Mouse (Mus musculus): ENCODE data around the gene Prok1. TPM values are rescaled to one million over a fixed set of nuclear protein-coding genes. Genes with fewer than 3 reads are reported as not detected.
A peak's percentile ranks its signal among the peaks of the same experiment; 100 is the strongest.

The Prok1 gene
- total RNA-seq, 2 experiments from 2014 or later = not detected

DNA sequence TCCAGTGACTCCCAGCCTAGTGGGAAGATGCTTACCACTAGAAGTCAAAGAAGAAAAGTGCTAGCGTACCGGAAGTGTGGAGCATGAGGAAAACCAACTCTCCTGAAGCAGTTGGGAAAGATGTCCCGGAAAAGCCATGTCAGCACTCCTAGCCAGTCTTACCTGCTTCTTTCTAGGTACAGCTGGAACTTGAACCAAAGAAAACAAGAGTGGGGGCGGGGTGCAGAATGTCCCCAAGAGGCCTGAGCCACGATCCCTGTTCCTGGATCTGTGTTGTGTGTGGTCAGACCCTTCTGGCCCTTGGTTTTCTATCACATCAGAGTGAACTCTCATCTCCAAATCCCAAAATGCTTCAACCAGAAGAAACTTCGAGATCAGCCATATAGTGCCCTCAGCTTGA is 7.4 kb upstream of the Prok1 start:
- DNase-seq (ENCODE audit: extremely low spot score in 1 of 2, low spot score in 2 of 2) = no peak
- intact Hi-C loops (cut with DNase I) = no loop called here

DNA sequence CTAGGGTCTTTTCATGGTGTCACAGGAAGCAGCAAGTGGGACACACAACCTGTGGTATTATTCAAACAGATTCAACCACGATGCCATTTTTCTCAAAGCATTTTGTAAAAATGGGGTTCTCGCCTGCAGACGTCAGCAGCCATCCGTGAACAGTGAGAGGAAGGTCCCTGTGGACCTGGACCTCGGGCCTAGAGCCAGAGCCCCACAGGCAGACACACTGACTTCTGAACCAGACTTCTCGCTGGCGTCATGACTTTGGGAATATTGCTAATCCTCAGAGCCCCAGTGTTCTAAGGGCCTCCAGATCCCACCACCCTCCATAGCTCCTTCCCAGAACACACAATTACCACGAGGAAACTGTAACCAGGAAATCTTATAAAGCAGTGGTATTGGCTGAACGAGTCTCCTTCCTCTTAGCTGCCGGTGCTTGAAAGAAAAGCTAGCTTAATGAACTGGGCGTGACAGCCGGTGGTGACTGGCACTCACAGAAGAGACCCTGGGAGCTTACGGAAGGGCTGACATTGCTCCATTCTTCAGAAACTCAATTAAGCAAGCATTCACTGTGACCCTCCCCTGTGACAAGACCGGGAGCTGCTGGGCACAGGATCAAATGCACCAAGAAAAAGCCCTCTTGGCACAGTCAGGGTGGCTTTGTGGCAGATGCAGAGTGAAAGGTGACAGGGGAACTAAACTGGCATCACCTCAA is 2.0 kb upstream of the Prok1 start:
- no peak for DNase-seq (ENCODE audit: extremely low spot score in 1 of 2, low spot score in 2 of 2)
- intact Hi-C loops (cut with DNase I) = no loop called here

DNA sequence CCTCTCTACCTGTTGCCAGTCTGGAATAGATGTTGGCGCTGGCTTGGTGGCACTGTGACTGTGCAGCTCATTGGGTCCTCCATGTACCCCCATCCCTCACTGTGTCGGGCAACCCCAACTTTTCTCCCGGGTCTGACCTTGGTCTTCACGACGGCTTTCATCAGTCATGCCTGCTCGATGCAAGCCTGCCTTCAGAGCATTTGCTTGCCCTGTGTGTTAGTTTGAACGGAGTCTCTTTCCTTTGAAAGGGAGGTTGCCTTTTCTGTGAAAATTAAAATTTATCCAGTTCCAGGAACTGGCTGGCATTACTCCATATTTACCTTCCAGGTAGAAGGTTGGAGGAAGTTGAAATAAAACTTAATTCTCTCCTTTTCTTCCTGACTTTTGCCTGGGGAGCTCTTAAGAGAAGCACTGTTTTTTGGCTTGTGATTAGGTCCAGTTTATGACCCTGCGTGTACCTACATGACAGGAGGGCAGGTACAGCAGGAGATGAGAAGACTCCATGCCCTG is 981 bp downstream of the Prok1 start:
- intact Hi-C loops (cut with DNase I) = loop anchor here (10.0 kb wide), 1 partner anchor 116 kb away; no protein-coding TSS in a partner anchor
- no peak for DNase-seq (ENCODE audit: extremely low spot score in 1 of 2, low spot score in 2 of 2)

DNA sequence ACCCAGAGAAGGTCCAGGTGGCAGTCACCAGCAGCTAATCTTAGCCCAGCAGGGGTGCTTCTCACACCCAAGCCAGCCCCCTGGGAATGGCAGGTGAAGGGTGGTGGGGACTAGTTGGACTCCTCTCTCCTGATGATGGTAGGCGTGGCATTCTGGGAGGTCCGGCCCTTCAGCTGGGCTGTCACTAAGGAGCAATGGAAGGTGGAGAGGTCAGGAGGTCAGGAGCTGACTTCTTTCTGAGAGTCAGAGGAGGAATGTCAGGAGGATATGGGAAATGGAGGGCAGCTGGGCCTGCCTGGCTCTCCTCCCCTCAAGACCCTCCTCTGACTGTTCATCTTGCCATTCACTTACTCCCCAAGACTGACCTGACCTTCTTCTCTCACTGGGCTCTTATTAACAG is 1.5 kb downstream of the Prok1 start:
- intact Hi-C loops (cut with DNase I) = loop anchor here (10.0 kb wide), 1 partner anchor 117 kb away; no protein-coding TSS in a partner anchor

GRCm38 (mm10) chr3:107233945-107234344 is 5.6 kb downstream of the Prok1 start:
- no peak for DNase-seq (ENCODE audit: extremely low spot score in 1 of 2, low spot score in 2 of 2)
- intact Hi-C loops (cut with DNase I) = loop anchor here (1.0 to 10.0 kb wide), 3 partner anchors 40 to 228 kb away; no protein-coding TSS in a partner anchor

More for the DNA sequence above, 1.5 kb downstream of the Prok1 start:
- no peak for DNase-seq (ENCODE audit: extremely low spot score in 1 of 2, low spot score in 2 of 2)

DNA sequence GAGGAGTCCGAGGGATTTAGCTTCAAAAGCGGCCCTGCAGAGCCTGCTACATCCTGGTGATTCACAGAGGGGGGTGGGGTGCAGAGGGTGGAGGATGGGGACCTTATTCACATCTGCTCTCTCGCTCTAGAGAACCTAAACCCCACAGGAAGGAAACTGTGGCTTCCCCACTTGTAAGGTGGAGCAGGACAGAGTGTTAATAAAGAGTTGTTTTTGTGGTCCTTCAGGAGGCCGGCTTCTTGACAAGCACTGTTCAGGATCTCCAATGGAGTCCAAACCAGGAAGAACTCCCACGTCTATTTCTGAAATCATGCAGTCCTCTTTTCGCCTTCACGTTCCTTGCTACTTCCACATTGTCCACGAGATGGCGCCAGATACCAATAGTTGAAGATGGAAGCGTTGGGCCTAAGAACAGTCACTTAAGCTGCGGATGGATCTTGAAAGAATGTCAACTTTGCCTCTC is 6.1 kb downstream of the Prok1 start:
- DNase-seq (ENCODE audit: extremely low spot score in 1 of 2, low spot score in 2 of 2) = peak; percentile 78 to 84
- intact Hi-C loops (cut with DNase I) = loop anchor here (1.0 to 10.0 kb wide), 3 partner anchors 41 to 229 kb away; no protein-coding TSS in a partner anchor

- DNase-seq (ENCODE audit: extremely low spot score in 1 of 2, low spot score in 2 of 2) = no peak
- intact Hi-C loops (cut with DNase I) = loop anchor here (5.0 to 10.0 kb wide), 2 partner anchors 124 to 231 kb away; no protein-coding TSS in a partner anchor
Measured at GRCm38 (mm10) chr3:107231202-107231601, 8.3 kb downstream of the Prok1 start.

GRCm38 (mm10) chr3:107230527-107230926 is 9.0 kb downstream of the Prok1 start, which contains the start of gene A630076J17Rik:
Gene A630076J17Rik (plus strand): TSS chr3:107230614.
- DNase-seq (ENCODE audit: extremely low spot score in 1 of 2, low spot score in 2 of 2) = no peak
- intact Hi-C loops (cut with DNase I) = loop anchor here (5.0 to 10.0 kb wide), 2 partner anchors 124 to 232 kb away; no protein-coding TSS in a partner anchor

DNA sequence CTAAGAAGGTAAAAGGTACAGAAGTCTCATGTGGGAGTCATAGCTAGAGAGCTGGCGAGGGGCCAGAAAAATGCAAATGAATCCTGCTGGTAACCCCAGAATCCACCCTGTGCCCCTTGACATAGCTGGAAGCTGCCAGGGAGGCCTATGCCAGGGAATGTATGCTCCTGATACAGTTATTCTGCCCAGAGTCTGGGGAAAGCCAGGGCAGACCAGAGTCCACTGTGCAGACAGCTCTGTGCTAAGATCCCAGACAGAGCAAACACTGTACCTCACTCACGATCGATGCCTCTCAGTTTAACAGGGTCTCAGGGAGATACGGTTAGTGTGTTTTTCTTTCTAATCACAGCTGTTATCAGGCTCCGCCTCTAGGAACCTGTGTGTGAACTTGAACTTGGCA is 9.7 kb downstream of the Prok1 start:
- intact Hi-C loops (cut with DNase I) = loop anchor here (5.0 to 10.0 kb wide), 2 partner anchors 125 to 232 kb away; no protein-coding TSS in a partner anchor
- no peak for DNase-seq (ENCODE audit: extremely low spot score in 1 of 2, low spot score in 2 of 2)

DNA sequence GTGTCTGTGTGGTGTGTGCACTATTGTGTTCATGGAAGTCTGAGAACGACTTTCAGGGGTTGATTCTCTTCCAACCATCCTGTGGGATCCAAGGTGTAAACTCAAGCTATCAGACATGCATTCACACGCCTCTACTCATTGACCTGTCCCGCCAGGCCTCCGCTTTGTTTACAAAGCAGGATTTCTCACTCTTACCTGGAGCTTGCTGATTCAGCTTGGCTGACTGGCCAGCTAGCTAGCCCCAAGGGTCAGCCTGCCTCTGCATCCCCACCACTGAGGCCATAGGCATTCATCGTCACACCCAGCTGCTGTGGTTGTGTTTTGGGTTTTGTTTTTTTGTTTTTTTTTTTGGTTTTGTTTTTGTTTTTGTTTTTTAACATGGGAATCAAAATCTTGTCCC is 10.3 kb downstream of the Prok1 start:
- intact Hi-C loops (cut with DNase I) = no loop called here
- DNase-seq (ENCODE audit: extremely low spot score in 1 of 2, low spot score in 2 of 2) = no peak

- DNase-seq (ENCODE audit: extremely low spot score in 1 of 2, low spot score in 2 of 2) = no peak
- intact Hi-C loops (cut with DNase I) = no loop called here
Measured at GRCm38 (mm10) chr3:107225820-107226219, 13.7 kb downstream of the Prok1 start.

DNA sequence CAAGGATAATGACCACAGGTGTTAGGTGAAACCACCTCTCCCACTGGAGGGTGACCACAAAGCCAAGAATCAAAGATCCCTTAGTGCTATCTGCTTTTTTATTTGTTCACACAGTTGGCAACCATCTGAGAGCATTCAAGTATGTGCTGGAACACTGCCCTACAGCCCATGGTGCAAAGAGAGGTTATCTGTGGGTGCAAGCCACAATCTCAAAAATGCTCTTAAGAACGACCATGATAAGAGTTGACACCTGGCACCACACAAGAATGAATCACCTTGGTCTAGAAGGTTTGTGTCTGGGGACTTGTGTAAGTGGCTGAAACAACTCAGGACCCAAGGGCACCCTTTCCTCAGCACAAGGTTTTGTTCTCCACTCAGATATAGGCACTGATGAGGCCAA is 16.3 kb downstream of the Prok1 start:
- intact Hi-C loops (cut with DNase I) = no loop called here
- DNase-seq (ENCODE audit: extremely low spot score in 1 of 2, low spot score in 2 of 2) = no peak

DNA sequence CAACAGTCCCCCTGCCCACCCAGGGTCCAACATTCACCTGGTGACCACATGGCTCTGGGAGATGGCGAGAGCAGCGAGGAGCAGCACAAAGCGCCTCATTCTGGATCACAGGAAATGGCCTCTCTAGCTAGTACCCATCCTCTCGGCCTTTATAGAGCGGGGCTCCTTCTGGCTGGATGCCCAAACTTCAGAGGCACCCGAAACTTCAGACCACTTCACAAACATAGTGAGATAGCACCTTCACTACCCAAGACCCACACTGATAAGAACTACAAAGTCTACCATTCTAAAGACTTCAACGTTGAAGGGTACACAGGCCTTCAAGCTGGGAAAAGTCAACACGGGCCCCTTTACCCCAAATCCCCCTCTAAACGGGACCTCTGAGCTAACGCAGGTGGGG is 17.9 kb downstream of the Prok1 start, which contains the start of gene Cym:
TSS of gene Cym (minus strand) at position 125 of the 400 bp plus-strand sequence.
- no peak for DNase-seq (ENCODE audit: extremely low spot score in 1 of 2, low spot score in 2 of 2)

GRCm38 (mm10) chr3:107218572-107218971 is 20.9 kb downstream of the Prok1 start:
- intact Hi-C loops (cut with DNase I) = no loop called here
- DNase-seq (ENCODE audit: extremely low spot score in 1 of 2, low spot score in 2 of 2) = no peak

More for the DNA sequence above, 17.9 kb downstream of the Prok1 start, which contains the start of gene Cym:
- intact Hi-C loops (cut with DNase I) = no loop called here

GRCm38 (mm10) chr3:107217101-107217480 is 22.4 kb downstream of the Prok1 start:
- DNase-seq (ENCODE audit: extremely low spot score in 1 of 2, low spot score in 2 of 2) = no peak
- intact Hi-C loops (cut with DNase I) = no loop called here

DNA sequence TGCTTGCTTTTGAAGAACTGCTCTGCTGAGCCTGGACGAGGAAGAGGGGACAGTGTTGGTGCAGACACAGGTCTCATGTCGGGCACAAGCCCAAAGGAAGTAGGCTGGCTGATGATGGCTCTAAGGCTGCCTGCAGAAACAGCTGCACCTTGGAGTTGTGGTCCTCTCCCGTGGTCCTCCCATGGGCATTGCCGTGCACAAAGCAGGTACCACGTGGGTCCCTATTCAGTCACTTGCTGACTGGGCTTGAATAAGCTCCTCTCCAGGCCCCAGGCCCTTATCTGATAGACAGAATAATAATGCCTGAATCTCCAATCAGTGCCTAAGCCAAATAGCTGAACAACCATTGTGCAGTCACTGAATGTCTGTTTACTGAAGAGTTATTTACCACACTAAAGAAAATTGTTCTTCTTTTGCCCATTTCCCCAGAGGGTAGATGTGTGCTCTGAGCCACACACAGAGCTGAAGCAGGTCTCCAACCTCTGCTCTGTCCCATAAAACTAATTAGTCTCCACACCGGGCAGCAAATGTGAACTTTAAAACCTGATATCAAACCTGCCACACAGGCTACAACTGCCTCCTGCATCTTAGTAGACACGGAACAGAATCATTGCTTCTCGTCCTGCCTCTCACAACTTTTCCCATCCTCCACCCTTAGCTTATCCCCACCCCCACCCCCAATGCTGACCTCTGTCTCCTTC is 23.0 kb downstream of the Prok1 start:
- intact Hi-C loops (cut with DNase I) = no loop called here
- no peak for DNase-seq (ENCODE audit: extremely low spot score in 1 of 2, low spot score in 2 of 2)

DNA sequence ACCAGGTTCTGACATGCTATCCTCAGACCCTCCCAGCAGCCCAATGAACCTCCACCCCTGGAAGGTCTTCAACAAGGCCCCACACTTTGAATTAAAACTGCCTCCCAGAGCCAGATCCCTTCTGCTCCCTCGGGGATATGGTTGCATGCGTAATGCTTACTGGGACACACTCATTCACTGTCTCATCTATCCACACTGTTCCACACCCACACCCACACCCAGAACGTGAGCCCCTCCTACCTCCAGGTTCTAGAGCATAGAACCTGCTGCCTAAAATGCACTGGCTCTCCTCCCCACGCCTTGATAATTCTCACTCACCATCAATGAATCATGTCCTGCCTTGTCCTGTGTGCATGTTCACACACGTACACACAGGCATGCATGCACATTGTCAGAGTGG is 24.9 kb downstream of the Prok1 start:
- DNase-seq (ENCODE audit: extremely low spot score in 1 of 2, low spot score in 2 of 2) = no peak
- intact Hi-C loops (cut with DNase I) = no loop called here

- no peak for DNase-seq (ENCODE audit: extremely low spot score in 1 of 2, low spot score in 2 of 2)
- intact Hi-C loops (cut with DNase I) = loop anchor here (2.0 kb wide), 1 partner anchor 67 kb away; no protein-coding TSS in a partner anchor
Measured at GRCm38 (mm10) chr3:107207625-107208253, 31.8 kb downstream of the Prok1 start.
